Mouse (Mus musculus) spleen, adult 2 months (tissue): ENCODE measurements around the gene Stfa2. TPM values are rescaled to one million over a fixed set of nuclear protein-coding genes. Genes with fewer than 3 reads are reported as not detected.
"Not testable (repeated sequence)": the region's sequence is repeated elsewhere in the genome, so short reads cannot be mapped to it uniquely, and the experiment has no call there.

ENCODE experiments used
- DNase-seq, 2 experiments: peaks; one replicate each; pipeline versions ENCODE4 v3.0.0 to v3.0.0-alpha.2; 2012 to 2021; ENCODE audit warnings: low spot score in 2 of 2, low read depth in 1 of 2
- H3K27ac ChIP-seq: fragments of 200-500 bp; 2 replicates; pipeline ENCODE4 v1.5.1; 2012; ENCODE audit warnings: low read length, inconsistent platforms; ENCODE audit not compliant: insufficient read depth
- H3K27me3 ChIP-seq: fragments of 200-500 bp; 2 replicates; pipeline ENCODE4 v1.6.1; 2012; ENCODE audit warnings: mild to moderate bottlenecking, moderate library complexity, low read length, inconsistent platforms; ENCODE audit not compliant: control insufficient read depth, insufficient read depth
- H3K36me3 ChIP-seq: fragments of 200-500 bp; 2 replicates; pipeline ENCODE4 v1.6.1; 2012; ENCODE audit warnings: mild to moderate bottlenecking, low read length, inconsistent platforms; ENCODE audit not compliant: control insufficient read depth, insufficient read depth
- H3K4me1 ChIP-seq: fragments of 200-500 bp; 2 replicates; pipeline ENCODE4 v1.6.1; 2011; ENCODE audit warnings: inconsistent platforms; ENCODE audit not compliant: control insufficient read depth, insufficient read depth, insufficient read length
- H3K4me3 ChIP-seq: fragments of 200-500 bp; 2 replicates; pipeline ENCODE4 v1.5.1; 2011; ENCODE audit warnings: mild to moderate bottlenecking, inconsistent platforms; ENCODE audit not compliant: insufficient read depth, insufficient read length; ENCODE audit errors: extremely low read depth
- CTCF ChIP-seq: fragments of 200-500 bp; IDR thresholded peaks from 2 replicates; pipeline ENCODE4 v1.5.1; 2011; ENCODE audit warnings: mild to moderate bottlenecking, inconsistent platforms; ENCODE audit not compliant: insufficient read depth, insufficient read length, insufficient replicate concordance; ENCODE audit errors: extremely low read depth
- POLR2A ChIP-seq: fragments of 200-500 bp; IDR thresholded peaks from 2 replicates; pipeline ENCODE4 v1.6.1; 2011; ENCODE audit warnings: low read depth, low read length, inconsistent platforms
- WGBS: fragments of 180-500 bp; shearing (Covaris S2); methylation state at CpG from one replicate; pipeline ENCODE4 v1.1.7; 2018; 5-methylcytosine and 5-hydroxymethylcytosine counted together
- polyA plus RNA-seq: library from polyadenylated mRNA; depleted of rRNA; stranded (reverse); fragments of >200 nt; gene quantifications from 2 replicates; pipeline ENCODE4 v1.2.3, GENCODE M21; 2012; rRNA removed

Stfa2 gene
- polyA plus RNA-seq: not detected in 2 replicates

DNA sequence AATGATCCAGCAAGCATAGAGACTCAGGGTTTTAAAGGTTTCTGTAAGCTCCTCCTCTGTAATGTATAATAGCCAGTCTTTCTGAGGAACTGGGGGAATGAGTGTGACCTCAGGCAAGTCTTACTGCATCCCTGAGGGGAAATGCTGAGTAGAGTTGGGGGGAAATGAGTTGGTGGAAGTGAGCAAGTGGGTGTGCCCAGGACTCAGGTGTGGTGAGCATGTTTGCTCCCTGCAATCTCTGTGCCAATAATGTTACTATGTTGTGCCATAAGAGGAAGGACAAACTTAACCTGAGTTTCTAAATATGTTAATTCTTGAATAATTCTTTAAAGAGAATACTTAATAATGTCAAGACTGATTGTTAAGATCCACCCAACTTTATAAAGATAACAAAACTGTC, at the start of gene Stfa2:
Stfa2 (minus strand) TSS at position 101 of the 400 bp plus-strand sequence.
- no peak for DNase-seq
- Histone ChIP-seq H3K36me3 (no peaks in the 10 kb centered on the region), H3K27ac (no peak within 1 kb of the TSS), H3K4me1 (no peaks in the 10 kb centered on the region), H3K27me3 (no peaks in the 10 kb centered on the region), H3K4me3 (no peak within 1 kb of the TSS)
- TF ChIP-seq CTCF (no peak), POLR2A (no peak)

DNA sequence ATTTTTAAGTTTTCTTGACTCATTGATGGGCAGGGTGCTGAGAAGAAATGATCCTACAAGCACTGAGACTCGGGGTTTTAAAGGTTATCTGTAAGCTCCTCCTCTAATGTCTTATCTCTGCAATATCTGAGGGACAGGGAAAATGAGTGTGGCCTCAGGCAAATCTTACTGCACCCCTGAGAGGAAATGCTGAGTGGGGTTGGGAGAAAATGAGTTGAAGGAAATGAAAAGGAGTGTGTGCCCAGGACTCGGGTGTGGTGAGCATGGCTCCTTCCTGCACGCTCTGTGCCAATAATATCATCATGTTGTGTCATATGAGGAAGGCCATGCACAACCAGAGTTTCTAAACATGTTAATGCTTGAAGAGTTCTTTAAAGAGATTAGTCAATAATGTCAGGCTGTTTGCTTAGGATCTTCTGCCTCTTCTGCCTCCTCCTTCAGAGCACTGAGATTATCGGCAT, 47.1 kb upstream of the Stfa2 start, which contains the start of gene Stfa3:
Stfa3 (minus strand) TSS at position 51 of the 461 bp plus-strand sequence.
- WGBS: 59% methylated on average over 4 of the region's 4 CpGs
- no peaks in the 10 kb centered on the region for H3K36me3 ChIP-seq
- no peaks in the 10 kb centered on the region for H3K4me1 ChIP-seq
- H3K4me3 ChIP-seq: no peak within 1 kb of the TSS
- no peak for DNase-seq
- no peak for TF ChIP-seq CTCF
- no peak for TF ChIP-seq POLR2A
- H3K27ac ChIP-seq: no peak within 1 kb of the TSS
- H3K27me3 ChIP-seq: no peaks in the 10 kb centered on the region

DNA sequence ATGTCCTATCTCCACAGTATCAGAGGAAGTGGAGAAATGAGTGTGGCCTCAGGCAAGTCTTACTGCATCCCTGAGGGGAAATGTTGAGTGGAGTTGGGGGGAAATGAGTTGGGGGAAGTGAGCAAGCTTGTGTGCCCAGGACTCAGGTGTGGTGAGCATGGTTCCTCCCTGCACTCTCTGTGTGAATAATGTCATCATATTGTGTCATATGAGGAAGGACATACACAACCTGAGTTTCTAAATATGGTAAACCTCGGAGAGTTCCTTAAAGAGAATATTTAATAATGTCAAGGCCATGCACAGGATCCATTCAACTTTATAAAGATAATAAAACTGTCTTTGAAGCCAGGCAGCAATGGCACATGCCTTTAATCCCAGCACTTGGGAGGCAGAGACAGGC, 12.7 kb upstream of the Stfa2 start:
- DNase-seq, H3K27me3 ChIP-seq, H3K36me3 ChIP-seq, H3K4me1 ChIP-seq, H3K4me3 ChIP-seq, H3K27ac ChIP-seq: not testable (repeated sequence)
- 34% methylated on average over 1 of the region's 1 CpGs for WGBS

DNA sequence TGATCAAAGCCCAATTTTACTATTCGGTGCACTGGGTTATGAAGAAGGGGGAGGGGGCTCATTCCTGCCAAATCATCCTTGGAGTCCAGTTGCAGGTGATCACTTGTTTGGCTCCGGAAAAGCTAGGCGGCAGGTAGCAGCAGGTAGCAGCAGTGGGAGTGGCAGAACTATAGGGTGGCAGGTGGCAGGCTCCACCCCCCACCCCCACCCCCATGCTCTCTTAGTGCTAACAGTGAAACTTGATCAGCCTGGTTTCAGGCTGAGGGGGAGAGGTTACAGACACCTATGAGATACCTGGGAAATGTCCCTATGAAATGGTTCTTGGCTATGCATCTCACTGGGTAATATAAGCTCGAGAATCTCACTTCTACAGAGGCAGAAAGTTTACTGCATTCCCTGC, 19.2 kb downstream of the Stfa2 start:
- WGBS: 41% methylated on average over 4 of the region's 4 CpGs

DNA sequence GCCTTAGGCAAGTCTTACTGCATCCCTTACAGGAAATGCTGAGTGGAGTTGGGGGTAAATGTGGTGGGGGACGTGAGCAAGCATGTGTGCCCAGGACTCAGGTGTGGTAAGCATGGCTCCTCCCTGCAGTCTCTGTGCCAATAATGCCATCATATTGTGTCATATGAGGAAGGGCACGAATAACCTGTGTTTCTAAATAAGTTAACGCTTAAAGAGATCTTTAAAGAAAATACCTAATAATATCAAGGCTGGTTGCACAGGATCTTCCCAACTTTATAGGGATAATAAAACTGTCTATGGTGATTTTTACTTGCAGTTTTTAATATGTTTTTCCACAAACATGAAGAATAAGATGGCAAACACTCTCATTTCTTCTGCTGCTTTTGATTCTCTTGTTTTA, 40.6 kb downstream of the Stfa2 start, which contains the start of gene BC100530:
BC100530 (minus strand) TSS at position 101 of the 400 bp plus-strand sequence.
- WGBS: 59% methylated on average over 3 of the region's 3 CpGs
- H3K27ac ChIP-seq, H3K4me1 ChIP-seq, DNase-seq, H3K36me3 ChIP-seq, H3K27me3 ChIP-seq, H3K4me3 ChIP-seq: not testable (repeated sequence)

More for the DNA sequence above, 19.2 kb downstream of the Stfa2 start:
- no peak overlapping the region for H3K4me3 ChIP-seq
- no peaks in the 10 kb centered on the region for H3K4me1 ChIP-seq
- no peak for TF ChIP-seq CTCF
- TF ChIP-seq POLR2A: no peak
- no peak overlapping the region for H3K27ac ChIP-seq
- no peak for DNase-seq
- no peaks in the 10 kb centered on the region for H3K27me3 ChIP-seq
- H3K36me3 ChIP-seq: no peaks in the 10 kb centered on the region

Other genes starting within 250 kb of the Stfa2 start
- gene Gm5483, start 224.2 kb downstream of the Stfa2 start, polyA plus RNA-seq: not detected in 2 replicates
- not detected in 2 replicates for gene Gm5416, start 198.1 kb downstream of the Stfa2 start, polyA plus RNA-seq
- not detected in 2 replicates for gene 2010005H15Rik, start 187.0 kb downstream of the Stfa2 start, polyA plus RNA-seq
- not detected in 2 replicates for gene Stfa1, start 131.5 kb downstream of the Stfa2 start, polyA plus RNA-seq
- not detected in 2 replicates for gene BC117090, start 74.1 kb downstream of the Stfa2 start, polyA plus RNA-seq
- gene BC100530, start 40.7 kb downstream of the Stfa2 start, polyA plus RNA-seq: not detected in 2 replicates
- not detected in 2 replicates for gene Stfa3, start 46.9 kb upstream of the Stfa2 start, polyA plus RNA-seq
- 0.01 and 0.02 TPM in 2 replicates for gene Casr, start 153.7 kb upstream of the Stfa2 start, polyA plus RNA-seq